Mouse (Mus musculus): Measurements from ENCODE around the gene Mettl3.
"Not testable (repeated sequence)": the region's sequence is repeated elsewhere in the genome, so short reads cannot be mapped to it uniquely, and the experiment has no call there.

- not testable (repeated sequence) for TF ChIP-seq CTCF (IDR thresholded peaks at IDR 0.05; ENCODE audit: control insufficient read depth, insufficient read depth, low read length); POLR2A (IDR thresholded peaks at IDR 0.05; ENCODE audit: borderline replicate concordance, control insufficient read depth, low read depth, low read length)
Measured at GRCm38 (mm10) chr14:52310343-52310742, 5.4 kb upstream of the Mettl3 start.

Measured in bone marrow, adult 2 months (tissue).